Mouse (Mus musculus) G1E (cell line): ENCODE measurements around the gene Slamf1.

ENCODE experiments used
- CTCF ChIP-seq: IDR thresholded peaks from 2 replicates; pipeline ENCODE4 v1.5.1; 2012; ENCODE audit warnings: low read depth, low read length, inconsistent platforms, mixed read lengths
- GATA1 ChIP-seq: IDR thresholded peaks from 2 replicates; pipeline ENCODE4 v1.6.1; 2012; ENCODE audit warnings: borderline replicate concordance, low read length, inconsistent platforms, mixed read lengths
- GATA2 ChIP-seq: IDR thresholded peaks from 2 replicates; pipeline ENCODE4 v1.6.1; 2012; ENCODE audit warnings: low read depth, low read length, inconsistent platforms, borderline replicate concordance
- TAL1 ChIP-seq: conservative IDR thresholded peaks from 2 replicates; pipeline ENCODE4 v1.6.1; 2012; ENCODE audit warnings: low read depth, low read length, inconsistent platforms, mixed read lengths

- no peak for TF ChIP-seq CTCF
- TF ChIP-seq GATA1 = no peak
- TF ChIP-seq GATA2 = no peak
- TF ChIP-seq TAL1 = no peak
These were observed 73.6 kb downstream of the Slamf1 start for GRCm38 (mm10) chr1:171840450-171841023.
